Mouse (Mus musculus): Measurements from ENCODE around the gene Reps2. TPM values are rescaled to one million over a fixed set of nuclear protein-coding genes. Genes with fewer than 3 reads are reported as not detected.

Reps2 gene
- polyA plus RNA-seq, 1 experiment from 2014 or later: 2.3 TPM

GRCm38 (mm10) chrX:162456445-162456844 is 187.0 kb downstream of the Reps2 start:
- no peaks in the 10 kb centered on the region for H3K9me3 ChIP-seq

GRCm38 (mm10) chrX:162455364-162455763 is 188.1 kb downstream of the Reps2 start:
- Histone ChIP-seq H3K27ac (no peak overlapping the region), H3K9me3 (no peaks in the 10 kb centered on the region), H3K36me3 (no peaks in the 10 kb centered on the region), H3K27me3 (peaks cover 9% of the 10 kb centered on the region; the same call in 1 of the 2 replicates), H3K4me2 (replicated peaks) (no peak overlapping the region), H3K4me1 (replicated peaks) (no peaks in the 10 kb centered on the region), H3K4me3 (replicated peaks) (no peak overlapping the region), H3K9ac (replicated peaks) (no peak overlapping the region)
- WGBS: 86% methylated on average over 1 of the region's 1 CpGs
- ATAC-seq: no peak

More at GRCm38 (mm10) chrX:162456445-162456844, 187.0 kb downstream of the Reps2 start:
- Histone ChIP-seq H3K27ac (no peak overlapping the region), H3K27me3 (peaks cover 9% of the 10 kb centered on the region; the same call in 1 of the 2 replicates), H3K4me3 (replicated peaks) (no peak overlapping the region), H3K4me2 (replicated peaks) (no peak overlapping the region), H3K4me1 (replicated peaks) (no peaks in the 10 kb centered on the region), H3K9ac (replicated peaks) (no peak overlapping the region), H3K36me3 (no peaks in the 10 kb centered on the region)
- WGBS: 79% methylated on average over 1 of the region's 1 CpGs
- no peak for ATAC-seq

GRCm38 (mm10) chrX:162453821-162454402 is 189.5 kb downstream of the Reps2 start:
- Histone ChIP-seq H3K27me3 (peaks cover 19% of the 10 kb centered on the region), H3K9ac (replicated peaks) (no peak overlapping the region), H3K9me3 (no peaks in the 10 kb centered on the region), H3K4me2 (replicated peaks) (no peak overlapping the region), H3K27ac (no peak overlapping the region), H3K36me3 (no peaks in the 10 kb centered on the region), H3K4me3 (replicated peaks) (no peak overlapping the region), H3K4me1 (replicated peaks) (no peaks in the 10 kb centered on the region)
- no peak for ATAC-seq
- 66% methylated on average over 7 of the region's 7 CpGs for WGBS

GRCm38 (mm10) chrX:162452642-162453041 is 190.8 kb downstream of the Reps2 start:
- H3K4me1 ChIP-seq (replicated peaks): no peaks in the 10 kb centered on the region
- no peak overlapping the region for H3K27ac ChIP-seq
- no peak overlapping the region for H3K4me2 ChIP-seq (replicated peaks)
- H3K27me3 ChIP-seq: peaks cover 18% of the 10 kb centered on the region
- no peaks in the 10 kb centered on the region for H3K36me3 ChIP-seq
- ATAC-seq: no peak
- no peak overlapping the region for H3K9ac ChIP-seq (replicated peaks)
- no peaks in the 10 kb centered on the region for H3K9me3 ChIP-seq
- H3K4me3 ChIP-seq (replicated peaks): no peak overlapping the region

GRCm38 (mm10) chrX:162447974-162448373 is 195.5 kb downstream of the Reps2 start:
- no peak for ATAC-seq
- Histone ChIP-seq H3K9me3 (no peaks in the 10 kb centered on the region), H3K4me1 (replicated peaks) (no peaks in the 10 kb centered on the region), H3K36me3 (no peaks in the 10 kb centered on the region), H3K4me2 (replicated peaks) (no peak overlapping the region), H3K27ac (no peak overlapping the region), H3K9ac (replicated peaks) (no peak overlapping the region), H3K4me3 (replicated peaks) (no peak overlapping the region), H3K27me3 (peaks cover 35% of the 10 kb centered on the region)
- 65% methylated on average over 6 of the region's 6 CpGs for WGBS

GRCm38 (mm10) chrX:162446678-162447318 is 196.7 kb downstream of the Reps2 start:
- Histone ChIP-seq H3K9me3 (no peaks in the 10 kb centered on the region), H3K4me1 (replicated peaks) (no peaks in the 10 kb centered on the region), H3K4me3 (replicated peaks) (no peak overlapping the region), H3K27me3 (peaks cover 46% of the 10 kb centered on the region), H3K4me2 (replicated peaks) (no peak overlapping the region), H3K27ac (no peak overlapping the region), H3K36me3 (no peaks in the 10 kb centered on the region), H3K9ac (replicated peaks) (no peak overlapping the region)
- WGBS: 86% methylated on average over 2 of the region's 2 CpGs
- ATAC-seq: no peak

- H3K4me1 ChIP-seq (replicated peaks): no peaks in the 10 kb centered on the region
- H3K27me3 ChIP-seq: peaks cover 50% of the 10 kb centered on the region
- ATAC-seq: no peak
These were observed 200.1 kb downstream of the Reps2 start for GRCm38 (mm10) chrX:162443387-162443786.

GRCm38 (mm10) chrX:162442970-162443369 is 200.5 kb downstream of the Reps2 start:
- Histone ChIP-seq H3K27me3 (peaks cover 55% of the 10 kb centered on the region), H3K4me2 (replicated peaks) (no peak overlapping the region), H3K9ac (replicated peaks) (no peak overlapping the region), H3K36me3 (no peaks in the 10 kb centered on the region), H3K4me3 (replicated peaks) (no peak overlapping the region), H3K4me1 (replicated peaks) (no peaks in the 10 kb centered on the region), H3K27ac (no peak overlapping the region), H3K9me3 (no peaks in the 10 kb centered on the region)
- no peak for ATAC-seq
- 37% methylated on average over 1 of the region's 1 CpGs for WGBS

More at GRCm38 (mm10) chrX:162443387-162443786, 200.1 kb downstream of the Reps2 start:
- H3K36me3 ChIP-seq: no peaks in the 10 kb centered on the region
- 73% methylated on average over 1 of the region's 1 CpGs for WGBS
- H3K4me3 ChIP-seq (replicated peaks): no peak overlapping the region
- no peak overlapping the region for H3K9ac ChIP-seq (replicated peaks)
- H3K27ac ChIP-seq: no peak overlapping the region
- no peaks in the 10 kb centered on the region for H3K9me3 ChIP-seq
- H3K4me2 ChIP-seq (replicated peaks): no peak overlapping the region

GRCm38 (mm10) chrX:162432776-162433543 is 210.5 kb downstream of the Reps2 start:
- no peak for ATAC-seq
- no peaks in the 10 kb centered on the region for H3K9me3 ChIP-seq
- no peak overlapping the region for H3K4me2 ChIP-seq (replicated peaks)
- WGBS: 78% methylated on average over 5 of the region's 5 CpGs
- no peak overlapping the region for H3K4me3 ChIP-seq (replicated peaks)
- H3K9ac ChIP-seq (replicated peaks): no peak overlapping the region
- no peaks in the 10 kb centered on the region for H3K36me3 ChIP-seq
- peaks cover 21% of the 10 kb centered on the region; the same call in 1 of the 2 replicates for H3K27me3 ChIP-seq
- no peaks in the 10 kb centered on the region for H3K4me1 ChIP-seq (replicated peaks)
- H3K27ac ChIP-seq: no peak overlapping the region

GRCm38 (mm10) chrX:162427698-162428097 is 215.8 kb downstream of the Reps2 start:
- H3K4me1 ChIP-seq (replicated peaks): no peaks in the 10 kb centered on the region
- H3K9me3 ChIP-seq: no peaks in the 10 kb centered on the region
- no peak overlapping the region for H3K9ac ChIP-seq (replicated peaks)
- no peak overlapping the region for H3K4me3 ChIP-seq (replicated peaks)
- H3K27me3 ChIP-seq: 0 out of 2 replicates have a peak, but pooled peaks cover 2% of the 10 kb centered on the region
- no peak for ATAC-seq
- WGBS: 79% methylated on average over 2 of the region's 3 CpGs
- no peak overlapping the region for H3K4me2 ChIP-seq (replicated peaks)
- no peaks in the 10 kb centered on the region for H3K36me3 ChIP-seq
- no peak overlapping the region for H3K27ac ChIP-seq

- 80% methylated on average over 3 of the region's 3 CpGs for WGBS
These were observed 224.0 kb downstream of the Reps2 start for GRCm38 (mm10) chrX:162419431-162419830.

GRCm38 (mm10) chrX:162413124-162413523 is 230.3 kb downstream of the Reps2 start:
- Histone ChIP-seq H3K36me3 (no peaks in the 10 kb centered on the region), H3K27ac (no peak overlapping the region), H3K27me3 (peaks cover 46% of the 10 kb centered on the region), H3K9me3 (no peaks in the 10 kb centered on the region), H3K4me1 (replicated peaks) (no peaks in the 10 kb centered on the region), H3K9ac (replicated peaks) (no peak overlapping the region), H3K4me2 (replicated peaks) (no peak overlapping the region), H3K4me3 (replicated peaks) (no peak overlapping the region)
- 85% methylated on average over 2 of the region's 2 CpGs for WGBS
- ATAC-seq: no peak

More at GRCm38 (mm10) chrX:162419431-162419830, 224.0 kb downstream of the Reps2 start:
- H3K9me3 ChIP-seq: no peaks in the 10 kb centered on the region
- no peak for ATAC-seq
- no peak overlapping the region for H3K27ac ChIP-seq
- no peaks in the 10 kb centered on the region for H3K4me1 ChIP-seq (replicated peaks)
- no peak overlapping the region for H3K9ac ChIP-seq (replicated peaks)
- no peaks in the 10 kb centered on the region for H3K36me3 ChIP-seq
- peaks cover 24% of the 10 kb centered on the region; the same call in 1 of the 2 replicates for H3K27me3 ChIP-seq
- H3K4me2 ChIP-seq (replicated peaks): no peak overlapping the region
- no peak overlapping the region for H3K4me3 ChIP-seq (replicated peaks)
